Mouse (Mus musculus) E14TG2a.4 (cell line): ENCODE data around the gene Nat10.

Experiments
- CTCF ChIP-seq: conservative IDR thresholded peaks from 2 replicates; pipeline ENCODE4 v1.5.1; 2014; ENCODE audit warnings: low read length
- POU5F1 ChIP-seq: IDR thresholded peaks from 2 replicates; pipeline ENCODE4 v1.6.1; 2014; ENCODE audit warnings: low read length, borderline replicate concordance

DNA sequence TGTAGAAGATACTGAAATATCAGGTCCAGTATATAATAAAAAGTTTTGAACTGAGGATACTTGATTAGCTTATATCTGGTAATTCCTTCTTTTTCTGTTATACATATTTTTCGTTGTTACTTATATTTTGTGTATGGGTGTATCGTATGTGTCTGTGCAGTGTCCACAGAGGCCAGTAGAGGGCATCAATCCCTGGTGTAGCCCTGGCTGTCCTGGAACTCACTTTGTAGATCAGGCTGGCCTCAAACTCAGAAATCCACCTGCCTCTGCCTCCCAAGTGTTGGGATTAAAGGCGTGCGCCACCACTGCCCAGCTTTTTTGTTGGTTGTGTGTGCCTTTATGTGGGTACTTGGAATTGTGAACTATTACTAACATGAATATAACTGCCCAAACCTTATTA is 23.6 kb upstream of the Nat10 start:
- peak; percentile 40 for TF ChIP-seq CTCF
- TF ChIP-seq POU5F1 = no peak
